Mouse (Mus musculus): ENCODE data around the gene Tmem251.

GRCm38 (mm10) chr12:102758936-102759335 is 15.4 kb downstream of the Tmem251 start:
- no peak for TF ChIP-seq CTCF (IDR thresholded peaks at IDR 0.05; ENCODE audit: low read depth)
- TF ChIP-seq EP300 (optimal IDR thresholded peaks at IDR 0.05): no peak
